Mouse (Mus musculus) left cerebral cortex, postnatal 25 days (tissue): ENCODE data around the gene Dynlt1f. TPM values are rescaled to one million over a fixed set of nuclear protein-coding genes. Genes with fewer than 3 reads are reported as not detected.
"Not testable (repeated sequence)": the region's sequence is repeated elsewhere in the genome, so short reads cannot be mapped to it uniquely, and the experiment has no call there.

ENCODE experiments used
- DNase-seq, 2 experiments: peaks; one replicate each; pipeline ENCODE4 v3.0.0; 2022; ENCODE audit warnings: low spot score in 2 of 2, mixed read lengths in 1 of 2
- intact Hi-C: fragments of 180-260 bp; cut with DNase I; formaldehyde crosslinking; loops from one replicate; pipeline ENCODE4 v1.15.1; 2025
- total RNA-seq, 2 experiments: library from RNA; stranded (reverse); gene quantifications; 2 replicates each; pipeline ENCODE4 v1.2.3; 2021

The Dynlt1f gene
- 10 to 100 TPM; 37.0 to 42.8 TPM for total RNA-seq

GRCm38 (mm10) chr17:6655567-6656281 lies at the start of gene Dynlt1f:
Dynlt1f (minus strand) TSS chr17:6655900.
- intact Hi-C loops: not testable (repeated sequence)
- DNase-seq: peak; percentile 62 to 64

- intact Hi-C loops, DNase-seq: not testable (repeated sequence)
Observed at GRCm38 (mm10) chr17:6703381-6704270, 47.9 kb upstream of the Dynlt1f start.

GRCm38 (mm10) chr17:6702625-6703221 lies 47.0 kb upstream of the Dynlt1f start:
- intact Hi-C loops, DNase-seq: not testable (repeated sequence)

GRCm38 (mm10) chr17:6700077-6700476 lies 44.4 kb upstream of the Dynlt1f start:
- DNase-seq, intact Hi-C loops: not testable (repeated sequence)

GRCm38 (mm10) chr17:6699502-6699901 lies 43.8 kb upstream of the Dynlt1f start:
- not testable (repeated sequence) for DNase-seq
- intact Hi-C loops: loop anchor here (10.0 kb wide), 1 partner anchor 195 kb away; no protein-coding TSS in a partner anchor

GRCm38 (mm10) chr17:6697224-6697775 lies 41.6 kb upstream of the Dynlt1f start:
- intact Hi-C loops: loop anchor here (10.0 kb wide), 1 partner anchor 198 kb away; no protein-coding TSS in a partner anchor
- DNase-seq: peak; percentile 68 to 70

GRCm38 (mm10) chr17:6696521-6696920 lies 40.8 kb upstream of the Dynlt1f start:
- intact Hi-C loops: loop anchor here (10.0 kb wide), 1 partner anchor 198 kb away; no protein-coding TSS in a partner anchor
- not testable (repeated sequence) for DNase-seq

- intact Hi-C loops: loop anchor here (10.0 kb wide), 1 partner anchor 199 kb away; no protein-coding TSS in a partner anchor
- DNase-seq: not testable (repeated sequence)
Observed at GRCm38 (mm10) chr17:6695712-6696111, 40.0 kb upstream of the Dynlt1f start.

GRCm38 (mm10) chr17:6691596-6691995 lies 35.9 kb upstream of the Dynlt1f start:
- DNase-seq: peak; percentile 93
- intact Hi-C loops: loop anchor here (10.0 kb wide), 1 partner anchor 203 kb away; no protein-coding TSS in a partner anchor

GRCm38 (mm10) chr17:6689344-6689743 lies 33.6 kb upstream of the Dynlt1f start:
- DNase-seq, intact Hi-C loops: not testable (repeated sequence)

- intact Hi-C loops, DNase-seq: not testable (repeated sequence)
Observed at GRCm38 (mm10) chr17:6686299-6686971, 30.7 kb upstream of the Dynlt1f start.

GRCm38 (mm10) chr17:6685288-6685818 lies 29.7 kb upstream of the Dynlt1f start:
- intact Hi-C loops, DNase-seq: not testable (repeated sequence)

GRCm38 (mm10) chr17:6684464-6685287 lies 29.0 kb upstream of the Dynlt1f start:
- DNase-seq, intact Hi-C loops: not testable (repeated sequence)

- intact Hi-C loops, DNase-seq: not testable (repeated sequence)
Observed at GRCm38 (mm10) chr17:6683702-6684101, 28.0 kb upstream of the Dynlt1f start.

GRCm38 (mm10) chr17:6681721-6682120 lies 26.0 kb upstream of the Dynlt1f start:
- DNase-seq, intact Hi-C loops: not testable (repeated sequence)

- DNase-seq, intact Hi-C loops: not testable (repeated sequence)
Observed at GRCm38 (mm10) chr17:6678063-6678462, 22.4 kb upstream of the Dynlt1f start.

- intact Hi-C loops, DNase-seq: not testable (repeated sequence)
Observed at GRCm38 (mm10) chr17:6674297-6674696, 18.6 kb upstream of the Dynlt1f start.

- DNase-seq, intact Hi-C loops: not testable (repeated sequence)
Observed at GRCm38 (mm10) chr17:6668522-6668921, 12.8 kb upstream of the Dynlt1f start.
